Mouse (Mus musculus): ENCODE results near the gene Clca1.

DNA sequence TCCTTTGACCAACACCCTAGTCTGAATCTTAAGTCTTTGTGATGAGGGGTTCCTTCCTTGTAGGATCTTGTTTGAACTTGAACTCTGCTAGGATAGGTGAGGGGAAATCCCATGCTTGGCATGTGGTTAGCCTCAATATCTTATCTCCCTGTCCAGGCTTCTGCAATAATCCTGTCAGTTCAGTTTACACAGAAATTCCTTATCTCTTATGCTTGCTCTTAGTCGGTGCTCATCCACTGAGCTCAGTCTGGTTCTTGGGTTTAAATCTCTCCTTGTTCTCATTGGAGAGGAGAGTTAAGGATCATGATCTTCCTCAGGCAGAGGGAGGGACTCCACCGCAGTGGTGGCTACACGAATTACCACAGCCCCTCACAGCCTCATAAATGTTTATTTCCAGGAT, 17.2 kb upstream of the Clca1 start:
- TF ChIP-seq RCOR1 (IDR thresholded peaks at IDR 0.05; ENCODE audit: low read depth, low read length) = peak; percentile 100
- 0 out of 2 replicates have a peak, but pooled peaks have one; percentile 51 for TF ChIP-seq HCFC1 (IDR thresholded peaks at IDR 0.05; ENCODE audit: low read depth, low read length)
- peak; percentile 75; the same call in 1 of the 2 replicates for TF ChIP-seq JUND (IDR thresholded peaks at IDR 0.05; ENCODE audit: low read depth, low read length)
- no peak for TF ChIP-seq POLR2A (IDR thresholded peaks at IDR 0.05; ENCODE audit: control insufficient read depth in 1 of 2, insufficient read depth in 1 of 2, low read depth in 1 of 2, low read length in 2 of 2, poor library complexity in 1 of 2)
- peak; percentile 92 for TF ChIP-seq ETS1 (IDR thresholded peaks at IDR 0.05; ENCODE audit: low read depth, low read length)
- TF ChIP-seq MXI1 (IDR thresholded peaks at IDR 0.05; ENCODE audit: low read depth, low read length) = peak; percentile 70
- no peak for TF ChIP-seq SMC3 (IDR thresholded peaks at IDR 0.05; ENCODE audit: low read depth, low read length)
- peak; percentile 76 for TF ChIP-seq BHLHE40 (IDR thresholded peaks at IDR 0.05; ENCODE audit: borderline replicate concordance, low read depth, low read length)
- no peak for TF ChIP-seq CTCF (IDR thresholded peaks at IDR 0.05 in 2 of 3, conservative IDR thresholded peaks at IDR 0.05 in 1 of 3; ENCODE audit: control insufficient read depth in 1 of 3, insufficient read depth in 1 of 3, low read depth in 2 of 3, low read length in 3 of 3, poor library complexity in 1 of 3, severe bottlenecking in 1 of 3)
- peak; percentile 30; the same call in 1 of the 2 replicates for TF ChIP-seq USF1 (IDR thresholded peaks at IDR 0.05; ENCODE audit: low read depth, low read length)
- peak; percentile 98 for TF ChIP-seq EP300 (IDR thresholded peaks at IDR 0.05; ENCODE audit: low read depth in 1 of 2, low read length in 2 of 2)
- TF ChIP-seq TAL1 (IDR thresholded peaks at IDR 0.05; ENCODE audit: low read length) = peak; percentile 89
- TF ChIP-seq ZC3H11A (IDR thresholded peaks at IDR 0.05; ENCODE audit: low read depth, low read length) = peak; percentile 19; the same call in 1 of the 2 replicates

Data from MEL (cell line).